Mouse (Mus musculus): ENCODE measurements at regions not wholly inside any gene's neighbourhood (a gene's known extent, or its start where the extent isn't known, plus 50 kb on each side); places are given as distances from the start of the nearest gene placed in this dataset.

DNA sequence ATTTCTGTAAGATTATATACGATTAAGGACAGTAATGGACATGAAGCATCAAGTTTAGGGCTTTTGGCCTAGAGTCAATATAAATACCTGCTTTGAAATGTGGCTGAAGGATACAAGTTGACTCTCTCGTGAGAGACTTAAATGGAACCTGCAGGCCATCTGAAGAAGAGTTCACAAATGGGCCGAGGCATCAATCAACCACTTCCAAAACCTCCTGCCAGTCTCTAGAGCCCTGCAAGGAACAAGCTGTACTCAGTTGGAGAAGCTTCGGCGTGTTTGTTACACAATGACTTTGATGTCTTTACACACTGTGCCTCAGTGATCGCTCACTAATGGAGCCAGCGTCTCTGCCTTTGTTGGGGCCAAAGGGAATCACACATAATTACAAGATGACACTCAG lies 146.1 kb upstream of the Ccnd2 start:
- DNase-seq (ENCODE audit: low read depth in 1 of 2, low spot score in 2 of 2), result no peak

DNA sequence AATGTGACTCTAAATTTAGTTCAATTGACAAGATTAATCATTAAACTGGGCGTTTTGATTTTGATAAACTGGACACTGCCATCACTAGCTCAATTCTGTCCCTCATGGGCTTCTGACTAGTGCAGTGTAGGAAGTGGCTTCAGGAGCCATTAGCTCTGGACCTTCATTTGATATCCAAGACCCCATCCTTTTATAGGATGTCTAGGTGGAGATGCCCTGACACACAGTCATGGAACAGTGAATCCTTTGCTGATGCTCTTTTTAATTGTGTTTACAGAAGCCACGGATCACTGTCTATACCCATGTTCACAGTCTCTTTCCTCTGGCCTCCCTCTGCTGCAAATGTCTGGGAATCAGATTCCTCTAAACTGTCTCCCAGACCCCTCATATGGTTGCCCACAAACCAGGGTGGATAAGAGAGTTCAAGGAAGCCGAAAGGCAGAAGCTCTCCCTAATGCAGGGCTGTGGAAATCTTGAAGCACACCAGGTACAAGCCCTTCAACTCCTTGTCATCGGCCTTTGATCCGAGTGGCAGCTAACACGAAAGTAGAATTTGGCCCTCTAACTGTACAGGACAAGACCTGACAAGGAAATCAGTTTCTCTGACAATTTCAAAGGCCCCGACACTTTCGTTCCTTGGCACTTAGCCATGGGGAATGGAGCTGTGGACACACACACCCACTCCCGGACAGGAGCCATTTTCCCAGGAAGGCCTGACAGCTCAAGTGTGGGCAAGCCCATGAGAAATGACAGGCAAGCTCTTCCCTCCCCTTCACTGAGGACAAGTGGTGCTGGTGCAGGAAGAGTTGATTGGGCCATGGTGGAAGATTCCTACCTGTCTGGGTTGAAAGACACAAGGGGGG lies 135.2 kb upstream of the Parp11 start:
- DNase-seq (ENCODE audit: low read depth in 1 of 2, low spot score in 2 of 2), result no peak

DNA sequence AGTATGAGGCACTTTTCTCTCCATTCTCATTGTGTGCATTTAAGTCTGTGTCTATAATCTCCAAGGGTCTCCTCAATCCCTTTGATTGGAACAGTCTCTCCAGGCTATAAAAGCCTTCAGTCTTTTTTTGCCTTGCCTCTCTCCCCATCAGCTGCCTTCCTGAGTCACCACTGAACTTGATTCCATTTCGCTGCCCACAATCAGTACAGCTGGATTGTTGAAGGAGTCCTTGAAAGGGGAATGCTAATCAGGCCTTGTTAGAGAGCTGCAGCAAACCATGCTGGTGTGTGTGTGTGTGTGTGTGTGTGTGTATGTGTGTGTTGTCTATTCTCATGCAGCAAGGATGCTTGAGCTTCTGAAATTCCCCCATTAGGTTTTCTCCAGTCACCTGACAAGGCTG lies 129.3 kb upstream of the Parp11 start:
- DNase-seq (ENCODE audit: low read depth in 1 of 2, low spot score in 2 of 2), result no peak

DNA sequence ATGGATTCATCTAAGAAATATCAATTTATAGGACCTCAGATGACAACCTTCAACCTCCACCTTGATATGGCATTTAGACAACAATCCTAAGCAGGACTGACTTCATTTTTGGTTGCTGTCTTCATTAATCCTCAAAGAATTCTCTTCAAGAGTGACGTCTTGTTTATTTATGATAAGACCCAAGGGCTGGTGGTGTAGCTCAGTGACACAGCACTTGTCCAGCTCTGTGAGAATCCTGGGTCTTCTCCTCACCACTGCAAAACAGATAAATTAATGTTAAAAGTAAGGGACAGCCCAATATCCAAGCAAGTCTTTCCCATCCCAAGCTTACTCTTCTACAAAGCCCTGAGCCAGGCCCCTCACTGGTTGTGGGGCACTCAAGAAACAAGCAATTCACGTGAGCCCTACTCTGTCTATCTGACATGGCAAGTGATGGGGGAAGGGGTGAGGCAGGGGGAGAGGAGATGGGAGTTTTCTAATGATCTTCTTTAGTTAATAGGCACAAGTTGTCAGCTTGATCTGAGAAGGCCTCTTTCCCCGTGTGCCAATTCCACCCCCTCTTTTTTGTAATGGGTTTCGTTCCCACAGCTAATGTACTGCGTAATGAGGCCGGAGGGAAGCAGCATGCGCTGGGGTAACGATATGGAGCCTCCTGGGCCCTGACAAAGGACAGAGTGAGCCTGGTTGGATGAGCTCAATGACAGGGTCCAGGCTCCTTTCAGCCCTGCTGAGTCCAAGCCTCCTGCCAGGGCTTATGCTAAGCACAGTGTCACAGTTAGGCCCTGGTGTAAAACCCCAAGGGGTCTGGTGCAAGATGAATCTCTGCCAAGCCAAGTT lies 127.7 kb upstream of the Parp11 start:
- no peak for DNase-seq (ENCODE audit: low read depth in 1 of 2, low spot score in 2 of 2)

DNA sequence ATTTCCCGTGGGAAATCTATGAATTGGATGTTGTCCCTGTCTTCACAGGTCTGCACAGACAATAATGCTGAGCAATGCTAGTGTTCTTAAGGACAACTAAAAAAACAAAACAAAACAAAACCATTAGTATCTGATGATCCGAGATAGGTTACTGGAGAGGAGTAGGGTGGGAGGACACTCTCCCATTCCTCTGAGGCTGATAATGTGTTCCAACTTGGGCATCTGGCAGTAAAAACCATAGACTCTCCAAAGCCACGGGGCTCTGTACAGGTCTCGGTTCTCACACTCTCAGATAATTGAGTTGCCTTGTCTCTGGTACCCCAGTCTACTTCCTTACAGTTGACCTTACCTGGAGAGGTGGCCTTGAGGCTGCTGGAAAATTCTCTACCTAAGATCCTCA lies 126.0 kb upstream of the Parp11 start:
- no peak for DNase-seq (ENCODE audit: low read depth in 1 of 2, low spot score in 2 of 2)

DNA sequence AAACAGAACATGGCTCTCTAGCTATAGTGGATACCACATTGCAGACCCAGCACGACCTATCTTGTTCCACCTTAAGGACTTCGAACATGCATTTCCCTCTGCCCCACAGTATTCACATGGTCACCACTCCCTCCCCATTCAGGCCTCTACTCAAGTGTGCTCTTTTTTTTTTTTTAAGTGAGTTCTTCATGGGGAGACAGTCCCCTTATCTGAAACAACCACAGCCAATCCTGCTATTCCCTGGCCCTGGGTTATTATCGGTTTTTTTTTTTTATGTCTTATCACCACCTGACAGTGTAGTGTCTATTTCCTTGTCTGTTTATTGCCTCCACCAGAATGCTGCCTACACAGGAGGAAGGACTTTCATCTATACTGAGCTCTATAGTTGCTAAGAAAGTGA lies 125.6 kb upstream of the Parp11 start:
- DNase-seq (ENCODE audit: low read depth in 1 of 2, low spot score in 2 of 2), result no peak

DNA sequence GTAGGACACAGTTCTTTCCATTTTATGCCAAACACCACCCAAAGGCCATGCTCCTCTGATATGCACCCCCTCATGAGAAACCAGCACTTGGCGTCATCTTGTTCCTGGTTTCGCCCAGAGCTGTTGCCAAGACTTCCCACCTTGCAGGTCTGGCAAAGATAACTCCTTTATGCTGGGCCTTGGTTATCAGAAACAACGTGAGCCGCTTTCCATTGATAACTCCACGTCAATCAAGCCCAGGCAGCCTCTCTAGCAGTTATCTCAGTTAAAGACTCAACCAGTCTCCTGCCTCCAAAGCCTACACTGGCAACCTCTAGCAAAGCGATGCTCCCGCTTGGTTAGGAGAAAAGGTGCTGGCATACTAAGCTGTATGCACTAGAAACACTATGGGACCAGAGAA lies 124.2 kb upstream of the Parp11 start:
- no peak for DNase-seq (ENCODE audit: low read depth in 1 of 2, low spot score in 2 of 2)

DNA sequence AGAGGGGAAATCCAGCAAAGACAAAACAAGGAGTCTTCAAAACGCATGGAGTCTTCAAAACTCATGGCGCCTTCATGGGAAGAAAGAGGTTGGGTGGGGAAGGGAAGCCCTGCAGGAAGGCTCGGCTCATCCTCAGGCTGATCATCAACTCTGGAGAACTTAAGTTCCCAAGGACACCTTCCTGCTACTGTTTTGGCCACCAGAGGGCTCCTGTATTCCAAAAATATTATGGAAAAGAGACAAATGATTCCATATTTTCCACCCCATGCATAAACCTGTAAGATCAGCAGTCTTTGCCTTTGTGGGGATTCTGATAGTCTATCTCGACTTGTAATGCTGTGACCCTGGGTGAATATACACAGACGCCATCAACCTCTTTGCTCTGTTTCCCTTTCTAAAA lies 121.7 kb upstream of the Parp11 start:
- DNase-seq (ENCODE audit: low read depth in 1 of 2, low spot score in 2 of 2), result no peak

DNA sequence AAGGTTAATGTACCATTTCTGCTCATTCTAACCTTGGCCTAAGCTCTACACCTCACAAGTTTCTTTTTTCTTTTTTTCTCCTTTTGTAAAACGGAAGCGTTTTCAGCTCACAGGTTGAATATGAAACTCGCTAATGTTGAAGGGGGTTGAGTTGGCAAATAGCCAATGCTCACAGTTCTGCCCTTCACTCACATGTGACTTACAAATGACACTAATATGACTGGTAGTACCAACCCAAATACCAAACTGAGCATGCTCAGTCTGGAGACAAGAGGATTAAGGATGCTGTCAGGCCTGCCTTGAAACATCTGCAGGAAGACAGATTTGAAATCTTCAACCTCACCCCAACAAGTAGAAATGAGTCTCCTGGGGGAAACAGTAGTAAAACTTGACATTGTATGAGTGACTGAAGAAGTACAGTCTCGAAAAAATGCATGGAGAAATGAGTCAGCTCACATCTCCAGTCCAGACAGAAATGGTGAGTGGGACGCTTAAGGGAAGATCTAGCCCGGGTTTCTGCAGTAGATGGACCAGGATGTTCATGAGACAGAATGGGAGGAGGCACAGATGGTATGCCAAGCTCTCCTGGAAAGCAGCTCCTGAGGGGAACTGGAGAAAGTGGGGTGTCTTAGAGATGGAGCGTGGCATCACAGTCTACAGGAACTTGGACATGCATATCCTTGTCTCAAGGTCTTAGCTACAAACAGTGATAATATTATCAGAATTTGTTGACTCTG lies 120.9 kb upstream of the Parp11 start:
- DNase-seq (ENCODE audit: low read depth in 1 of 2, low spot score in 2 of 2), result no peak

DNA sequence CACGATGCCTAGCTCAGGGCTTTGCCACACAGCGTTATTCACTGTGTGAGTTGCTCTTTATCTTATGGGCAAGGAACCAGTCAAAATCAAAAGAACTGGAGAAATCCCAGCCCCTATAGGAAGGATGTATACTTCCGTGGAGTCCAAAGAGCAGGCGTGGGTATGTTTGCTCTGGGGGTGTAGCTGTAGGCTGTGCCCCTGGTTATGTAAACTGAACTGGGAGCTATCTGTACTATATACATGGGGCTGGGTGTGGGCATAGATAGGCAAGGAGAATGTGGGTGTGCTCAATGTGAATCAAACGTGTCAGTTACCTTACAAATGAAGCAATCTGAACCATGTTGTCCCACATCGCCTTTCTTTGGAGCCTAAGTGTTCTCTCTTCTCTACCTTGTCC lies 120.3 kb upstream of the Parp11 start:
- no peak for DNase-seq (ENCODE audit: low read depth in 1 of 2, low spot score in 2 of 2)

DNA sequence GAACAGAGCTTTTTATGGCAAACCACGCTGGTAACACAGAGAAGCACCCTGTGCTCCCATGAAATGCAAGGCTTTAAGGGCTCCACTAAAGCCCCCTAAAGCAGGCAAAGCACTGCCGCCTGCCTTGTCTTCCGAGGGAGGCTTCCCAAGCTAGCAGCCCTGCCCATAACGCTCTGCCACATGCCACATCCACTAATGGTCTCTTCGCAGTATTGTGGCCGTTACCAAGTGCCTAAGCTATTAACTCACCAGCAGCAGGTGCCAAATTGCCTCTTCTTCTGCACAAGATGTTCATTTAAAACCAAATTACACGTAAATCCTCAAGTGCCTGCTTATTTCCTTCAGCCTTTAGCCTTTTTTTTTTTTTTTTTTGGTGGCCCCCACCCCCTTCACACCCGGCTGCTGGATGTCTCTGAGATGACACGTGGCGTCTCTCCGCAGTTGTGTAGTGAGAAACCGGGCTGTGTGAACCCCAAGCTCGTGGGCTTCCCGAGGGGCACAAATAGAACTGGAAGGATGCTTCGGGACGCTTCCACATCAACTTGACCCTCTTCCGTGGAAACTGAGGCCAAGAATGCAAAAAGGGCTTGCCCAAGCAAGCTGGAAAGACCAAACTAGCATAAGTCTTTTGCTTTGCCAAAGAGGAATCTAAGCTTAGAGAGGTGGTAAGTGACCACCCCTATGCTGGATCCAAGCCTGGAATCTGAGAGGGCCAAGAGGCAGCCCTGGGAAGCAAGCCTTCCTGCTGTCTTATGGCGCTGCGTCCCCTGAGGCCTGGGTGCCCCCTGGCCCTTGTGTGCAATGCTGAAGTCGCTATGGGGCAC lies 117.2 kb upstream of the Parp11 start:
- DNase-seq (ENCODE audit: low read depth in 1 of 2, low spot score in 2 of 2), result no peak

DNA sequence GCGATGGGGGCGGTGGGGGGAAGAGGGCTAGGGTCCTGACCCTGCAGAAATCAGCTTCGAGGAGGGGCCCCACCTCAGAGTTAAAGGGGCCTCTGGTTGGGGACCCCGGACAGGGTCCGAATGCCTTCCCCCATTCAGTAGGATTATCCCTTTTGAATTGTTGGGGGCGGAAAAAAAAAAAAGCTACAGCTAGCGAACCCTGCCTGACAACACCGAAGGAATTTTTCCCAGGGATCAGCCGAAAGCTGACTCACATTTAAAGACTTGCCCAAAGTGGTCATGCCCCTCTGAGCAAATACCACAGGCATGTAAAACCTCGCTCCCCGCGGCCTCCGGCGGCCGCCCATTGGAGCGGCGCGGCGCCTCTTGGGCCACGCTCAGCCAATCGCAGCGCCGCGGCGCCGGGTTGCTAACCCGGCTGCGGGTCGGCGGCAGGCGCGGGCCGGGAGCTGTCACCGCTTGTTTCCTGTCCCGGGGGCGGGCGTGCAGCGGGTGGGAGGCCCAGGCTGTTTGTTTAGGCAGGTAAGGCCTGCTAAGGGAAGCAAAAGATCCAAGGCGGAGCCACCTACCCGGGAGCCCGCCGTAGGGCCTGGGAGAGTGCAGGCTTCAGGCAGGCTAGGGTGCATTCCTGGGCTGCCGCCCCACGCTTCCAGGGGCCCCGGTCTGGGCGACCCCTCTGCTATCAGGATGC lies 116.5 kb upstream of the Parp11 start:
- peak in 1 of 2 experiments; percentile 6 for DNase-seq (ENCODE audit: low read depth in 1 of 2, low spot score in 2 of 2)

DNA sequence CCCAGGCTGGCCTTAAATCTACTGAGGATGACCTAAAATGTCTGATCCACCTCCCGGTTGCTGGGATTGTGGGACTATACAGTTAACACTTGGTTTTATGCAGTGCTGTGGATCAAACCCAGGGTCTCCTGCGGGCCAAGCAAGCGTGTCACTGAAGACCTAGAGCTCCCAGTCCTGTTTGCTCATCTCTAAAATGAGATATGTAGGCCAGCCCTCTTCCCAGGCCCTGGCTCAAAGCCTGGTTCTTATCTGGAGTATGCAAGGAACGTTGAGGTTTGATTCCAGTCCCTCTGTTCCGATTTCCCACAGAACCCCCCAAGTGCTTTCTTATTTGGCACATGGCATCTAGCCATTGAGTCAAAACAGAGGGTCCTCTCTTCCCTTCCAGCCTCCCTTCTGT lies 115.5 kb upstream of the Parp11 start:
- no peak for DNase-seq (ENCODE audit: low read depth in 1 of 2, low spot score in 2 of 2)

DNA sequence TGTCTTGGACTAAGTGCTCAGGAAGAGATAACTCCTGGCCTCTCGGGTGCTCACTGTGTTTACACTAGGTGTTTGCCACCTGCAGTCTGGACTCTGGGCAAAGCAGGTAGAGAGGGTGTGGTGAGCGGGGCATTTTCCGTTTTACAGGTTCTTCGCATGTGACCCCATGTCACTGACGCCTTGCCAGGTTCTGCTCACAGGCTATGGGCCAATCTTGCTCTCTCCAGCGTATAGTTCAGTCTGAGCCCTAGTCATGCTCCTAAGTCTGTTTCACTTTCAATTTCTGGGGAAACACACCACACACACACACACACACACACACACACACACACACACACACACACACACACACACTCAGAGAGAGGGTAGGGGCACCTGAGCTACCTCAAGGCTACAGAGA lies 112.4 kb upstream of the Parp11 start:
- DNase-seq (ENCODE audit: low read depth in 1 of 2, low spot score in 2 of 2), result no peak

DNA sequence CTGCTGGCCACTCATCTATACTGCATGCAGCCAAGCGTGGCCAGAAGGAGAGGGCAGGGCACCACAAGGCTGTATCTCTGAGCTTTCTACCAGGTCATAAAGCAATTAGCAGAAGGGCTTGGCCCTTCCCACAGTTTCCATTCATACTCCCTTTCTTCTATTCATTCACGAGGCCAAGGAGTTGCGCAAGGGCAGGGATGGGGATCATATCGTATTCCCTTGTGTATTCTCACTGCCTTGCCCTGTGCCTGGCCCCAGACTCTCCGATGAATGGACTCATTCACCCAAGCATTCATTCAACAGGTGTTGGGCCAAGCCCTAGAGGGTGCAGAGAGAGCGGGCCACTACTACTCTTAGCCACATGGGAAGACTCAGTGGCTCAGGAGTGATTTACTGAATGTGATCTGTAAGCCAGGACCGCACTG lies 111.2 kb upstream of the Parp11 start:
- no peak for DNase-seq (ENCODE audit: low read depth in 1 of 2, low spot score in 2 of 2)

DNA sequence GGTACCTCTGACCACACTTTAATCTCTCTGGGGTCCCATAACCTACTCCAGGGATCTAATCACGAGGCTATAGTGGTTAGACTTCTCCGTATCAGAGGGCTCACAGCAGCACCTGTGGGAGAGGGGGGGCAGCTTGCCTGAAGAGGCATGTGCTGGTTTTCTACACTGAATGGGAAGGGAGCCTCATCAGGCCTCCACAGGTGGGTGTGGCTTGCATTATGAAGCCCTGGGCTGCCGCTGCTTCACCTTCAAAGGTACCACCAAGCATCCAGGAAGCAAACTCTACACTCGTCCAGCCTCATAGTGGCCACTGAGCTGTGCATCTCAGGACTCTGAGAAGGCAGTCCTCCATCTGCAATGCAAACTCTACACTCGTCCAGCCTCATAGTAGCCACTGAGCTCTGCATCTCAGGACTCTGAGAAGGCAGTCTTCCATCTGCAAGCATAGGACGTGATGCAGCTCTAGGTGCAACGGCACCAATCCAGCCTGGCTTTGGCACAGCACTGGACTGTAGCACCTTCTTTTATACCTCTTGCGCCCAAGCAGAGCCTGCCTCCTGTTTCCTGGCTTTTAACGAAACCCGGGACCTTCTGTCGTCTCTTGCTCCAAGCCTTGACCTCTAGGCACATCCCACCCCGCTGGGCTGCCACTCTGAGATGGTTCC lies 110.5 kb upstream of the Parp11 start:
- no peak for DNase-seq (ENCODE audit: low read depth in 1 of 2, low spot score in 2 of 2)

DNA sequence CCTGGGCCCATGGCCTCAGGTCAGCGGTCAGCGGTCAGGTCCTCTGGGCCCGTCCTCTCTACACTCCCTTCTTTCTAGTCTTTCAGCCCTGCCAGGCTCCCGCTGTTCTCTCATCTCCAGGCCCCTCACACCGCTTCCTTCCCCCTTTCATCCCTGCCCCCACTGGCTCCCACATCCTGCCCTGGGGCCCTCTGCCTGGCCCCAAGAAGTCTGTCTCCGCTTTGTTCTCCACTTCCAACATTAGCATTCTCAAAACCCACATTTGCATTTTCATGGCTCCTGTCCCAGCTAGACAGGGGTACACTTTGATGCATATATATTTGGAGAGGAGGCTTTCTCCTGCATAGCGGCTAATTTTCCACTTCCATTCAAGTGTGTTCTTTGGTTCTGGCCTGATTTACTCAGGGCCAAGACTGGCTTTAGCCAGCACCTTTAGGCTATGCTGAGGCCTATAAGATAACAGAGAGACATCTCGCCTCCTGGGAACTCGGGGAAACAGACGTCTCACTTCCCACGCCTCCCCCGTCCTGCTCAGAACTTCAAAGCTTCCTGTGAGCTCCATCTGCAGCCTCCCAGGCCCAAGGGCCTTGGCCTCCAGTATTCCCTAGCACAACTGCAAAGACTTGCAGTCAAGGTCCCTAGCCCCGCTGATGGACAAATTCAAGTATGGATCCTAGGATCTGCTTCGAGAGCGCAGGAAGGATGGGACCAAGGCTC lies 109.8 kb upstream of the Parp11 start:
- no peak for DNase-seq (ENCODE audit: low read depth in 1 of 2, low spot score in 2 of 2)

DNA sequence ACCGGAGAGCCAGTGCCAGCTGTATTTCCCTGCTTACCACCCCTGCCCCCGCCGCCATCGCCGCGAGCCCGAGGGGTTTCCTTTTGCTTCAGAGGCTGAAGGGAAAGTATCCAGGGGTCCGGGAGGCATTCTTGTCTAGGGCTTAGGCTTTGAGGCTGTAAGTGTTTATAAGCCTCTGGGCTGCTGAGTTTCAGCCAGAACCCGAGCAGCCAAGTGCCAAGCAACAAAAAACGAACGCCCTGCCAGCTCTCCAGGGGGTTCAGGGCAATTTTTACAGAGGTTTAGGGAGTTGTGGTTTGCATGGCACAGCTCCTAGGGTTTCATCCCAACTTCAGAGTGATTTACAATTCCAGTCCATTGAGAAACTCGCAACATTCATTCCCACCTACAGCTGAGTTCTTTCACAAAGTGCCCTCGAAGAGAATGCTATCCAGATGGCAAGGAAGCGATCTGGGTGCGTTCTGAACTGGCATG lies 109.2 kb upstream of the Parp11 start:
- DNase-seq (ENCODE audit: low read depth in 1 of 2, low spot score in 2 of 2), result no peak

DNA sequence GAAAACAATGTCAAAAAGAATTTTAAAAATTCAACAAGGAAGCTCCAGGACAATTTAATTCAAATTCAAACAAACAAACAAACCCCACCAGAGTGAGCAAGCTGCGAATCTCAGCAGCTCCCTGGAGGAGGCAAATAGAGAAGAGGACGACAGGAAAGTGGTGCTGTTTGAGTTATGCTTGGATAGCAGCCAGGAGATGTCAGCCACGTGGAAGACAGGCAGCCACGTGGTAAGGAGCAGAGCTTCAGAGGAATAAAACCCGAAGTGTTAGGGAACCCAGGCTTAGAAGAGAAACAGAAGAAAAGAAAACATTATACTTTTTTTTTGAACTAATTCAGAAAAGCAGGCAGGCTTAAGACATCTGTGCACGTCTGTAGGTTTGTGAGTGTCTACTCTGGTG lies 108.2 kb upstream of the Parp11 start:
- DNase-seq (ENCODE audit: low read depth in 1 of 2, low spot score in 2 of 2), result no peak
